Mouse (Mus musculus) limb, embryonic 14.5 days (tissue): Measurements from ENCODE around the gene Nfe2. TPM values are rescaled to one million over a fixed set of nuclear protein-coding genes. Genes with fewer than 3 reads are reported as not detected.
A peak's percentile ranks its signal among the peaks of the same experiment; 100 is the strongest.

Experiments used
- ATAC-seq: fragments of 200-750 bp; cut with Nextera tagmentation; 2 replicates; pipeline ENCODE4 v1.8.0; 2017; ENCODE audit warnings: low read depth, moderate number of reproducible peaks, moderate TSS enrichment; ENCODE audit not compliant: low FRiP score
- DNase-seq: peaks from one replicate; pipeline ENCODE4 v3.0.0-alpha.2; 2015; ENCODE audit warnings: low spot score
- H3K27ac ChIP-seq: fragments of 300-500 bp; sonication (generic); replicated peaks from 2 replicates; pipeline ENCODE4 v1.5.1; 2014; ENCODE audit warnings: low read depth, mild to moderate bottlenecking, low read length, moderate library complexity, mixed read lengths
- H3K27me3 ChIP-seq: fragments of 300-500 bp; sonication (generic); 2 replicates; pipeline ENCODE4 v1.6.1; 2014; ENCODE audit warnings: low read length, mixed read lengths; ENCODE audit not compliant: control insufficient read depth, insufficient read depth
- H3K36me3 ChIP-seq: fragments of 300-500 bp; sonication (generic); 2 replicates; pipeline ENCODE4 v1.6.1; 2014; ENCODE audit warnings: mild to moderate bottlenecking, low read length, moderate library complexity, mixed read lengths; ENCODE audit not compliant: control insufficient read depth, insufficient read depth
- H3K4me1 ChIP-seq: fragments of 300-500 bp; sonication (generic); 2 replicates; pipeline ENCODE4 v1.6.1; 2014; ENCODE audit warnings: antibody characterized with exemption, low read length, mixed read lengths; ENCODE audit not compliant: control insufficient read depth, insufficient read depth
- H3K4me2 ChIP-seq: fragments of 300-500 bp; sonication (generic); replicated peaks from 2 replicates; pipeline ENCODE4 v1.6.1; 2014; ENCODE audit warnings: low read depth, mild to moderate bottlenecking, low read length, moderate library complexity; ENCODE audit not compliant: severe bottlenecking
- H3K4me3 ChIP-seq: fragments of 300-500 bp; sonication (generic); replicated peaks from 2 replicates; pipeline ENCODE4 v1.5.1; 2014; ENCODE audit warnings: low read length
- H3K9ac ChIP-seq: fragments of 300-500 bp; sonication (generic); 2 replicates; pipeline ENCODE4 v1.6.1; 2014; ENCODE audit warnings: mild to moderate bottlenecking, low read depth, low read length, moderate library complexity; ENCODE audit not compliant: severe bottlenecking
- H3K9me3 ChIP-seq: fragments of 300-500 bp; sonication (generic); 2 replicates; pipeline ENCODE4 v1.6.1; 2016; ENCODE audit warnings: low read length; ENCODE audit not compliant: control insufficient read depth
- POLR2A ChIP-seq: fragments of 200-500 bp; IDR thresholded peaks from 2 replicates; pipeline ENCODE4 v1.8.0; 2012; ENCODE audit warnings: inconsistent platforms, mild to moderate bottlenecking, moderate library complexity, borderline replicate concordance; ENCODE audit not compliant: insufficient read depth, insufficient read length; ENCODE audit errors: extremely low read depth
- WGBS: fragments of 180-500 bp; shearing (Covaris S2); extraction: QIAGEN DNeasy Blood & Tissue Kit; methylation state at CpG from one replicate; pipeline ENCODE4 v1.1.7; 2014; 5-methylcytosine and 5-hydroxymethylcytosine counted together
- polyA plus RNA-seq, 2 experiments: library from polyadenylated mRNA; depleted of rRNA in 1 of 2; stranded (reverse) in 1 of 2; unstranded in 1 of 2; fragments of >200 nt; fragmentation: Nextera tagmentation in 1 of 2; extraction: Ambion mirVana in 1 of 2; gene quantifications; 2 replicates each; pipeline versions ENCODE4 v1.2.1 to v1.2.3; 2012 to 2014

Gene Nfe2
- polyA plus RNA-seq, 2 experiments, result 1.5 TPM

DNA sequence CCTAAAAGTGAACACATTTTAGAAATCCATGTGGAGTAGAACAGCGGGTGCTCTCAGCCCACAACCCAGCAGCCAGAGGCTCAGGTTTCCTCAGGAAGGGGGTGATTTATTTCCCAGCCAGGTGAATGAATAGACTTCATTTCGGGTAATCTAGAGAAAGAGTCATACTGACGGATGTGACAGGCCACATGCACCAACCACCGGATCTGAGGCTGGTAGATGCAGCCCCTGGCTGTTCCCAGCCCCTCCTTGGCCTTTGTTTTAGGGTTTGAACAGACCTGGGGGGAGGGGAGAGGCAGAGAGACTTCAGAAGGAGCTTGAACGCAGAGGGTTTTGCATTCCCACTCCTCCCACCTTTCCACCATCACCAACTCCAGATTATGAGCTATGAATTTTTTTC lies 37.6 kb upstream of the Nfe2 start:
- H3K4me2 ChIP-seq, result no peak overlapping the region
- H3K4me1 ChIP-seq, result peaks cover 69% of the 10 kb centered on the region
- H3K4me3 ChIP-seq, result no peak overlapping the region
- TF ChIP-seq POLR2A, result no peak
- ATAC-seq (no peak), DNase-seq (peak; percentile 46)
- no peaks in the 10 kb centered on the region for H3K9me3 ChIP-seq
- H3K27ac ChIP-seq, result peak overlapping the region; percentile 75
- H3K36me3 ChIP-seq, result peaks cover 42% of the 10 kb centered on the region
- H3K27me3 ChIP-seq, result no peaks in the 10 kb centered on the region
- WGBS, result 2% methylated on average over 5 of the region's 5 CpGs
- H3K9ac ChIP-seq, result peak overlapping the region; percentile 25; the same call in 1 of the 2 replicates

DNA sequence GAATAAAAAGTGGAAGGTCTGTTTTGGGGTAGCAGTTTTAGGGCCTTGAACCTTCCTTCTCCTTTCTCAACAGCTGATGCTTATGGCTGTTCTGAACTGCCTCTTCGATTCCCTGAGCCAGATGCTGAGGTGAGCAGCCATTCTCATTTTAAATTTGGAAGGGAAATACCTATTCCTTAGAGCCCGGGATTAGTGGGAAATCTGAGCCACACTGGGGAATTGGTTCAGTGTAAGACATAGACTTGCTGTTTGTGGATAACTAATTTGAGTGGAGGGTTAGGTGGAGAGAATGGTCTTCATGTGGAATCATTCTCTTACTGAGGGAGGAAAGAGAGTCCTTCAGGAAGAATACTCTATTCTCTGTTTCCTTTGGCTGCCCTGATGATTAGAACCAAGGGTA lies 36.4 kb upstream of the Nfe2 start:
- H3K4me3 ChIP-seq, result no peak overlapping the region
- no peak overlapping the region for H3K4me2 ChIP-seq
- H3K27me3 ChIP-seq, result no peaks in the 10 kb centered on the region
- H3K9me3 ChIP-seq, result no peaks in the 10 kb centered on the region
- WGBS, result 36% methylated on average over 2 of the region's 2 CpGs
- 0 out of 2 replicates have a peak overlapping the region, but pooled peaks have one; percentile 40 for H3K27ac ChIP-seq
- peaks cover 67% of the 10 kb centered on the region for H3K4me1 ChIP-seq
- H3K36me3 ChIP-seq, result peaks cover 43% of the 10 kb centered on the region
- ATAC-seq (no peak), DNase-seq (no peak)
- H3K9ac ChIP-seq, result no peak overlapping the region
- TF ChIP-seq POLR2A, result no peak

DNA sequence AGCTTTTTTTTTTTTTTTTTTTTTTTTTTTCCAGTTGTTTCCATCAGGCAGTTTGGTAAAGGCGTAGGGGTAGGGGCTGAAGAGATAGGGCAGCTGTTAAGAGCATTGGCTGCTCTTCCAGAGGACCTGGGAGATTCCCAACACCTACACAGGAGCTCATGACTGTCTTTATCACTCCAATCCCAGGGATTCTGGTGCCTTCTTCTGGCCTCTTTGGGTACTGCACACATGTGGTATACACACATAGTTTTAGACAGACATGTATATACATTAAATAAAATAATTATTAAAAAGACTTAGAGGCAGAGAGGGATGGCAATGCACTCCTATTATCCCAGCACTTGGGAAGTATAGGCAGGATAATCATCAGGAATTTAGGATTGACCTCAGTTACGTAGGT lies 35.2 kb upstream of the Nfe2 start:
- 90% methylated on average over 2 of the region's 2 CpGs for WGBS
- H3K4me1 ChIP-seq, result peaks cover 65% of the 10 kb centered on the region
- no peak for ATAC-seq

DNA sequence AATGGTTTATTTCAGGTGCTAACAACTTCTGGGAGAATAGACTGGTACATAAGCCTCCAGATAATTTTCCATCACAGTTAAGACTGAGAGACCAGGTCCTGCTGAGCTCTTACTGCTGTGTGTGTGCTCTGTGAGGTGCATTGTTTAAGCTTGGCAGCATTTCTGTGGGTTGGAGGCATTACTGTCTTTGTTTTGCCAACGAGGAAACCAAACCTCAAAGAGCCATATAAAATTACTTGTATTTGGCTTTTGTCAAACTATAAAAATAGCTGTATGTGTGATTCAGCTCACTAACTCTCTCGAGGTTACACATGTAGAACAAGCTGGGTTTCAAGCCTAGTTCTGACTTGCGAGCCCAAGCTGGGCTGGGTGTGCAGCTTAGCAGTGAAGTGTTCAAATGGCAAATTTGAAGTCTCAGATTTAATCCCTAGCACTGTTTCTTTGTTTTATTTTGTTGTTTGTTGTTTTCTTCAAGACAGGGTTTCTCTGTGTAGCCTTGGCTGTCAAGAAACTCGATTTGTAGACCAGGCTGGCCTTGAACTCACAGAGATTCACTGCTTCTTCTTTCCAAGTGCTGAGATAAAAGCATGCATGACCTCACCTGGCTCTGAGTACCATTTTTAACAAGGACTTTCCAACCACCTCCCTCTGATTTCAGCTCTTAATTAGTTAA lies 34.6 kb upstream of the Nfe2 start:
- ATAC-seq, result peak; percentile 12; the same call in 1 of the 2 replicates

More for the DNA sequence above, 35.2 kb upstream of the Nfe2 start:
- DNase-seq, result no peak
- peaks cover 46% of the 10 kb centered on the region for H3K36me3 ChIP-seq
- H3K4me3 ChIP-seq, result no peak overlapping the region
- no peak overlapping the region for H3K27ac ChIP-seq
- H3K4me2 ChIP-seq, result no peak overlapping the region
- TF ChIP-seq POLR2A, result no peak
- H3K27me3 ChIP-seq, result no peaks in the 10 kb centered on the region
- H3K9me3 ChIP-seq, result no peaks in the 10 kb centered on the region
- H3K9ac ChIP-seq, result no peak overlapping the region

DNA sequence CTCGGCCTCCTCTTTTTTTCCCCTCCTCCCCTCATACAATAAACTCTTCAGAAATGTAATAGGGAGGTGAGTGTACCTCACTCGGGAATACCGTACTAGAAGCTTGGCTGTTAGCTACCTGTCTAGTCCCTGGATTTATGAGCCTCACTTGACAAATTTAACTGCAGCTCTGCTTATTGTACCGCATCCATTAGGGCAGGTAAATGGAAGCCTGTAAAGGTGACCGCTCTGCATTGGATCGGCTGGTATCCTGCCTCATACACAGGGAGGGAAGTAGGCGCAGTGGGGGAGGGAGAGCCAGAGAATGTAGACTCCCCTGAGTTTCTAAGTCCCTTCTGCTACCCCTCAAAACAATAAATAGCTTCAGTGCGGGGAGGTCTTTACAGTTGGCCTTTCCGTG lies 32.6 kb upstream of the Nfe2 start:
- ATAC-seq (no peak), DNase-seq (no peak)
- peaks cover 34% of the 10 kb centered on the region for H3K36me3 ChIP-seq
- H3K27me3 ChIP-seq, result no peaks in the 10 kb centered on the region
- WGBS, result 51% methylated on average over 9 of the region's 9 CpGs
- no peaks in the 10 kb centered on the region for H3K9me3 ChIP-seq
- 0 out of 2 replicates have a peak overlapping the region, but pooled peaks have one; percentile 13 for H3K27ac ChIP-seq
- no peak overlapping the region for H3K4me2 ChIP-seq
- no peak for TF ChIP-seq POLR2A
- H3K9ac ChIP-seq, result no peak overlapping the region
- peaks cover 48% of the 10 kb centered on the region for H3K4me1 ChIP-seq
- no peak overlapping the region for H3K4me3 ChIP-seq

More for the DNA sequence above, 34.6 kb upstream of the Nfe2 start:
- H3K36me3 ChIP-seq, result peaks cover 46% of the 10 kb centered on the region
- H3K9ac ChIP-seq, result no peak overlapping the region
- H3K4me2 ChIP-seq, result no peak overlapping the region
- no peaks in the 10 kb centered on the region for H3K27me3 ChIP-seq
- H3K27ac ChIP-seq, result no peak overlapping the region; the same call in 1 of the 2 replicates
- no peaks in the 10 kb centered on the region for H3K9me3 ChIP-seq
- H3K4me3 ChIP-seq, result no peak overlapping the region
- WGBS, result 64% methylated on average over 4 of the region's 4 CpGs
- peaks cover 65% of the 10 kb centered on the region for H3K4me1 ChIP-seq
- no peak for TF ChIP-seq POLR2A
- DNase-seq, result peak; percentile 58
